Mouse (Mus musculus): ENCODE results near the gene Creld1. TPM values are rescaled to one million over a fixed set of nuclear protein-coding genes. Genes with fewer than 3 reads are reported as not detected.

Creld1 gene
- total and polyA plus RNA-seq, 3 experiments = 3.4 to 12.9 (median 4.3) TPM

DNA sequence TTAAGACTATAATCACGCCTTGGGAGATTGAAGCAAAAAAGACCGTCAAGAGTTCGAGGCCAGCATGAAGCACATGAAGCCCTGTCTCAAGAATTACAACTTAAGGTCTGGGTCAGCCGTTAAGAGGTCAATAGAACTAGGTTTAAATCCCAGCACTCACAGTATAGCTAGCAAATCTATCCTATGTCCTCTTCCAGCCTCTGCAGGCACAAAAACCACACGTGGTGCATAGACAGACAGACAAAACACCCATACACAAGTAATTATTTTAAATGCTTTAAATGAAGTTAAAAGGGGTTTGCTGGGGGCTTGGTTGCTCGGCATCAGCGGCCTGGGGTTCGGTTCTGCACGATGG lies 41.0 kb upstream of the Creld1 start:
- TF ChIP-seq MEF2A (IDR thresholded peaks at IDR 0.05; ENCODE audit: borderline replicate concordance, low read depth, low read length) (no peak), USF1 (IDR thresholded peaks at IDR 0.05; ENCODE audit: low read depth, low read length) (0 out of 2 replicates have a peak, but pooled peaks have one; percentile 3), ETS1 (conservative IDR thresholded peaks at IDR 0.05; ENCODE audit: low read depth, low read length) (0 out of 2 replicates have a peak, but pooled peaks have one; percentile 8), RAD21 (IDR thresholded peaks at IDR 0.05; ENCODE audit: low read depth, low read length) (no peak), MAX (IDR thresholded peaks at IDR 0.05; ENCODE audit: low read length) (peak; percentile 88), CHD2 (IDR thresholded peaks at IDR 0.05; ENCODE audit: low read length) (0 out of 2 replicates have a peak, but pooled peaks have one; percentile 45)
- Histone ChIP-seq H3K36me3 (replicated peaks in 1 of 2; ENCODE audit: control insufficient read depth in 1 of 2, insufficient read depth in 1 of 2, low read length in 1 of 2) (peaks cover 11 to 22% of the 10 kb centered on the region in 2 experiments), H3K79me2 (replicated peaks; ENCODE audit: control insufficient read depth, extremely low read depth, insufficient read depth, poor library complexity, severe bottlenecking) (peaks cover 13% of the 10 kb centered on the region), H3K9me3 (replicated peaks; ENCODE audit: low read length) (no peaks in the 10 kb centered on the region), H3K4me3 (replicated peaks in 1 of 3; ENCODE audit: low read depth in 2 of 3, low read length in 2 of 3, poor library complexity in 1 of 3) (peak overlapping the region in 2 of 3 experiments; percentile 95 to 100), H3K9ac (ENCODE audit: insufficient read depth, low read depth) (0 out of 2 replicates have a peak overlapping the region, but pooled peaks have one; percentile 8), H3K4me1 (ENCODE audit: control insufficient read depth in 1 of 2, insufficient read depth in 2 of 2) (peaks cover 4 to 36% of the 10 kb centered on the region in 2 experiments), H3K27me3 (replicated peaks) (no peaks in the 10 kb centered on the region), H3K27ac (ENCODE audit: insufficient read depth, low read depth) (no peak overlapping the region), H3K4me2 (ENCODE audit: insufficient read depth, low read depth, poor library complexity, severe bottlenecking) (peak overlapping the region; percentile 25)
- dilution Hi-C loops (cut with MboI; ENCODE audit: extremely low pct_ligation_motif_present, extremely low pct_unique_long_range_greater_than_20kb, low sequenced_read_pairs) (no loop called here), in situ Hi-C loops (cut with MboI; ENCODE audit: low pct_ligation_motif_present, low pct_unique_long_range_greater_than_20kb, low sequenced_read_pairs) (no loop called here)
- DNase-seq (ENCODE audit: extremely low read depth) = no peak

DNA sequence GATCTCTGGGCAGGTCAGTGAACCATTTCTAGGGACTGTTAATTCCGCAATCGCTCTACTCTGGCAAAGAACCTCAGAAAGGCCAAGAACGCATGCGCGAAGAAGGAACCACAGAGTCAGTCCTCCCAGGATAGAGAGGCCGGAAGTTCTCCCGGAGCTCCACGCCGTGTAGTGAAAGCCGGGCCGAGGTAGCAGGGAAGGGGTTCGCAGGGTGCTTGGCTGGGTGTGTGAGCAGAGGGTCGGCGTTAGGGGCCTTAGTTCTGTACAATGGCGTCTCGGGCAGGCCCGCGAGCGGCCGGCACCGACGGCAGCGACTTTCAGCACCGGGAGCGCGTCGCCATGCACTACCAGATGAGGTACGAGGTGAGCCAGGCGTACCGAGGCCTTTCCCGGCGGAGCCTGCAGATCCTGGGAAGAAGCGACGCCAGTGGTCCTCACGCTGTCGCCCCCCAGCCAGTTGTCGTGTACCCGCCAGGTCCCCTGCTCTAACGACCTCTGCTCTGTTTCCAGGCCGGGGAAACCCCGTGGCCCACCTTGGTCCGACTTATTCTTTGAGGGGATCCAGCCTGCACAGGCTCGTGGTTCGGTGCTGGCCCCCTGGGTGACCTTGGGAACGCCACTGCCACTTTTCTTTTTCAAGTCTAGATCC lies 40.5 kb upstream of the Creld1 start, which contains the start of gene Jagn1:
TSS of gene Jagn1 (plus strand) at position 128 of the 649 bp plus-strand sequence.
- peak; percentile 96 for DNase-seq (ENCODE audit: extremely low read depth)
- dilution Hi-C loops (cut with MboI; ENCODE audit: extremely low pct_ligation_motif_present, extremely low pct_unique_long_range_greater_than_20kb, low sequenced_read_pairs) (no loop called here), in situ Hi-C loops (cut with MboI; ENCODE audit: low pct_ligation_motif_present, low pct_unique_long_range_greater_than_20kb, low sequenced_read_pairs) (no loop called here)
- H3K4me2 ChIP-seq (ENCODE audit: insufficient read depth, low read depth, poor library complexity, severe bottlenecking) = peak within 1 kb of the TSS; percentile 55
- H3K79me2 ChIP-seq (replicated peaks; ENCODE audit: control insufficient read depth, extremely low read depth, insufficient read depth, poor library complexity, severe bottlenecking) = peaks cover 13% of the 10 kb centered on the region
- peak within 1 kb of the TSS; percentile 94 to 100 (median 95) for H3K4me3 ChIP-seq (replicated peaks in 1 of 3; ENCODE audit: low read depth in 2 of 3, low read length in 2 of 3, poor library complexity in 1 of 3)
- peaks cover 4 to 40% of the 10 kb centered on the region in 2 experiments for H3K4me1 ChIP-seq (ENCODE audit: control insufficient read depth in 1 of 2, insufficient read depth in 2 of 2)
- H3K36me3 ChIP-seq (replicated peaks in 1 of 2; ENCODE audit: control insufficient read depth in 1 of 2, insufficient read depth in 1 of 2, low read length in 1 of 2) = peaks cover 16 to 27% of the 10 kb centered on the region in 2 experiments
- H3K27ac ChIP-seq (ENCODE audit: insufficient read depth, low read depth) = peak within 1 kb of the TSS; percentile 26; the same call in 1 of the 2 replicates
- H3K9me3 ChIP-seq (replicated peaks; ENCODE audit: low read length) = no peaks in the 10 kb centered on the region
- peak within 1 kb of the TSS; percentile 77 for H3K9ac ChIP-seq (ENCODE audit: insufficient read depth, low read depth)
- H3K27me3 ChIP-seq (replicated peaks) = no peaks in the 10 kb centered on the region
- TF ChIP-seq USF2 (conservative IDR thresholded peaks at IDR 0.05; ENCODE audit: low read depth, low read length) (no peak), RAD21 (IDR thresholded peaks at IDR 0.05; ENCODE audit: low read depth, low read length) (no peak), JUN (IDR thresholded peaks at IDR 0.05; ENCODE audit: insufficient read depth, low read depth, low read length) (no peak), POLR2AphosphoS2 (IDR thresholded peaks at IDR 0.05; ENCODE audit: low read depth, low read length) (no peak), HCFC1 (IDR thresholded peaks at IDR 0.05; ENCODE audit: low read depth, low read length) (peak; percentile 86), NRF1 (IDR thresholded peaks at IDR 0.05; ENCODE audit: low read depth, low read length) (peak; percentile 85), ZC3H11A (IDR thresholded peaks at IDR 0.05; ENCODE audit: low read depth, low read length) (no peak), EP300 (IDR thresholded peaks at IDR 0.05; ENCODE audit: low read length) (no peak), BHLHE40 (IDR thresholded peaks at IDR 0.05; ENCODE audit: low read depth, low read length) (0 out of 2 replicates have a peak, but pooled peaks have one; percentile 31), ELF1 (IDR thresholded peaks at IDR 0.05; ENCODE audit: low read depth, low read length) (peak; percentile 90), MAFK (IDR thresholded peaks at IDR 0.05; ENCODE audit: insufficient replicate concordance, low read length) (no peak), SMC3 (IDR thresholded peaks at IDR 0.05; ENCODE audit: low read depth, low read length) (no peak), POLR2A (IDR thresholded peaks at IDR 0.05; ENCODE audit: low read depth, low read length) (peak; percentile 90), NELFE (IDR thresholded peaks at IDR 0.05; ENCODE audit: low read depth, low read length) (peak; percentile 67; the same call in 1 of the 2 replicates), JUND (conservative IDR thresholded peaks at IDR 0.05; ENCODE audit: low read depth, low read length) (no peak), GABPA (IDR thresholded peaks at IDR 0.05; ENCODE audit: insufficient replicate concordance, low read depth, low read length) (peak; percentile 18; the same call in 1 of the 2 replicates), MAZ (IDR thresholded peaks at IDR 0.05; ENCODE audit: low read depth, low read length) (no peak), ZNF384 (IDR thresholded peaks at IDR 0.05; ENCODE audit: low read depth, low read length) (no peak), CTCF (conservative IDR thresholded peaks at IDR 0.05 in 1 of 2, IDR thresholded peaks at IDR 0.05 in 1 of 2; ENCODE audit: low read depth in 2 of 2, low read length in 2 of 2) (no peak), IRF4 (IDR thresholded peaks at IDR 0.05; ENCODE audit: low read depth, low read length) (no peak), CHD1 (IDR thresholded peaks at IDR 0.05; ENCODE audit: low read depth, low read length) (no peak), SIN3A (IDR thresholded peaks at IDR 0.05; ENCODE audit: low read length) (peak; percentile 72; the same call in 1 of the 2 replicates), TCF12 (IDR thresholded peaks at IDR 0.05; ENCODE audit: low read depth, low read length) (peak; percentile 83), RCOR1 (conservative IDR thresholded peaks at IDR 0.05; ENCODE audit: low read depth, low read length) (no peak), ZKSCAN1 (IDR thresholded peaks at IDR 0.05; ENCODE audit: borderline replicate concordance, low read depth, low read length) (no peak), TBP (conservative IDR thresholded peaks at IDR 0.05; ENCODE audit: low read depth, low read length) (peak; percentile 89), MXI1 (IDR thresholded peaks at IDR 0.05; ENCODE audit: low read depth, low read length) (peak; percentile 95)

Data from CH12.LX (cell line).